8 mouse cellular contexts compared by ENCODE assay signal in the genomic region with DNA sequence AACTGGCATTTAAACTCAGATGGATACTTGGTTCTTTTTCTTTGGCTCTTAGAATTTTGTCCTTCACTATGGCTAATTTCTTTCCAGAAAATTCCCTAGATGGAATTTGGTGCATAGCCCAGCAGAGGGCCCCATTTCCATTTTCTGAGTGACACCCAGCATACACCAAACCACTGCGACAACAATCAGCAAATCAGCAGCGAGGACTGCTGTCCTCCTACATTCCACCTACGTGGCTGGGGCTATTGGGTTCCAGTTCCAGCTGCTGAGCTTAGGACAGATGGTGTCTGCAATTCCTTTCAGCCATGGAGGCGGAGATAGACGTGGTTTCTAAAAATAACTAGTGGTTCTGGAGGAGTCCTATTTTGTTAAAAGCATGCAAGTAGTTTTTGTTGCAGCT. TPM values are rescaled to one million over a fixed set of nuclear protein-coding genes. Genes with fewer than 3 reads are reported as not detected.
DNase-seq lines count a peak whose midpoint lies in the region; ATAC-seq and TF ChIP-seq lines count a peak whose summit lies in the region.

No protein-coding gene starts in this region.

- TF ChIP-seq CTCF in liver, embryonic 14.5 days (IDR thresholded peaks at IDR 0.05; ENCODE audit: low read depth): peak; percentile 29; the same call in 1 of the 2 replicates

- H3K9me3 ChIP-seq in heart, embryonic 10.5 days: no peaks in the 10 kb centered on the region
- no peaks in the 10 kb centered on the region for H3K9me3 ChIP-seq in kidney, embryonic 15.5 days (replicated peaks)
- no peaks in the 10 kb centered on the region for H3K9me3 ChIP-seq in liver, embryonic 14.5 days (ENCODE audit: control insufficient read depth, low read length)

- H3K27ac ChIP-seq in heart, embryonic 10.5 days: no peak overlapping the region
- H3K27ac ChIP-seq in kidney, embryonic 15.5 days: no peak overlapping the region
- no peak overlapping the region for H3K27ac ChIP-seq in liver, embryonic 14.5 days

- DNase-seq in 3T3-L1 (ENCODE audit: low read depth, low spot score): peak; percentile 93
- peak; percentile 76 for DNase-seq in NIH3T3 (ENCODE audit: low read depth)
- peak; percentile 53 for DNase-seq in embryo, embryonic 11 days
- peak; percentile 81 for DNase-seq in heart, embryonic 10.5 days (ENCODE audit: low spot score)
- no peak for DNase-seq in liver, embryonic 14.5 days (ENCODE audit: low read depth in 3 of 3, low spot score in 3 of 3)
- peak; percentile 74 to 79 for DNase-seq in right cerebral cortex, postnatal 36 days (ENCODE audit: low spot score in 2 of 2)

- no peak overlapping the region for H3K4me2 ChIP-seq in kidney, embryonic 15.5 days
- no peak overlapping the region for H3K4me2 ChIP-seq in liver, embryonic 14.5 days (ENCODE audit: low read depth)

- H3K27me3 ChIP-seq in heart, embryonic 10.5 days (ENCODE audit: insufficient read depth, poor library complexity, severe bottlenecking): no peaks in the 10 kb centered on the region
- H3K27me3 ChIP-seq in kidney, embryonic 15.5 days: no peaks in the 10 kb centered on the region
- no peaks in the 10 kb centered on the region for H3K27me3 ChIP-seq in liver, embryonic 14.5 days (ENCODE audit: control insufficient read depth, insufficient read depth, low read length)

- H3K4me3 ChIP-seq in heart, embryonic 10.5 days: no peak overlapping the region
- H3K4me3 ChIP-seq in kidney, embryonic 15.5 days (replicated peaks): no peak overlapping the region
- H3K4me3 ChIP-seq in liver, embryonic 14.5 days (ENCODE audit: insufficient read depth in 1 of 2, low read depth in 2 of 2, low read length in 2 of 2): no peak overlapping the region

- H3K36me3 ChIP-seq in heart, embryonic 10.5 days: no peaks in the 10 kb centered on the region
- no peaks in the 10 kb centered on the region for H3K36me3 ChIP-seq in kidney, embryonic 15.5 days
- no peaks in the 10 kb centered on the region for H3K36me3 ChIP-seq in liver, embryonic 14.5 days (replicated peaks; ENCODE audit: control insufficient read depth, insufficient read depth, low read depth)

- no peak for TF ChIP-seq EP300 in liver, embryonic 14.5 days (IDR thresholded peaks at IDR 0.05; ENCODE audit: low read depth)

- no peak overlapping the region for H3K9ac ChIP-seq in kidney, embryonic 15.5 days
- H3K9ac ChIP-seq in liver, embryonic 14.5 days (replicated peaks): no peak overlapping the region

- ATAC-seq in kidney, embryonic 15.5 days (replicated peaks; ENCODE audit: low FRiP score): peak; percentile 95
- no peak for ATAC-seq in liver, embryonic 14.5 days (ENCODE audit: insufficient read depth)
- ATAC-seq in erythroblast, adult 5-6 weeks (replicated peaks; ENCODE audit: low FRiP score, poor library complexity, severe bottlenecking): no peak

- no peaks in the 10 kb centered on the region for H3K4me1 ChIP-seq in heart, embryonic 10.5 days
- H3K4me1 ChIP-seq in kidney, embryonic 15.5 days: no peaks in the 10 kb centered on the region
- H3K4me1 ChIP-seq in liver, embryonic 14.5 days (replicated peaks; ENCODE audit: control insufficient read depth in 2 of 2, insufficient read depth in 2 of 2, low read length in 1 of 2): no peaks in the 10 kb centered on the region

- WGBS in heart, embryonic 10.5 days: 23% methylated on average over 5 of the region's 5 CpGs
- WGBS in kidney, embryonic 15.5 days: 23% methylated on average over 5 of the region's 5 CpGs
- 18% methylated on average over 5 of the region's 5 CpGs for WGBS in liver, embryonic 14.5 days (ENCODE audit: insufficient replicate concordance)

RNA-seq across cellular contexts. Expression of a gene that starts 31.3 kb away (rescaled TPM):
- 117 and 128 TPM in 2 replicates for polyA plus RNA-seq in heart, embryonic 10.5 days (2016; fragmentation: Nextera tagmentation; extraction: Ambion mirVana)
- 115 and 129 TPM in 2 replicates for polyA plus RNA-seq in kidney, embryonic 15.5 days (2015; fragmentation: Nextera tagmentation; extraction: Ambion mirVana)
- polyA plus RNA-seq in liver, embryonic 14.5 days (2012; rRNA removed): 38.3 and 43.3 TPM in 2 replicates
- 33.3 and 35.1 TPM in 2 replicates for polyA plus RNA-seq in liver, embryonic 14.5 days (2014; fragmentation: Nextera tagmentation; extraction: Ambion mirVana)
- 18.4 and 23.8 TPM in 2 replicates for total RNA-seq in erythroblast, adult 5-6 weeks (2015; ENCODE audit: low replicate concordance)
- total RNA-seq in erythroblast, adult 5-6 weeks (2017; ENCODE audit: low replicate concordance): 9.5 and 9.9 TPM in 2 replicates

RNA-seq across cellular contexts. Expression of a gene that starts 41.0 kb away (rescaled TPM):
- polyA plus RNA-seq in heart, embryonic 10.5 days (2016; fragmentation: Nextera tagmentation; extraction: Ambion mirVana): 24.2 and 29.2 TPM in 2 replicates
- 23.1 and 28.0 TPM in 2 replicates for polyA plus RNA-seq in kidney, embryonic 15.5 days (2015; fragmentation: Nextera tagmentation; extraction: Ambion mirVana)
- 1.6 and 1.7 TPM in 2 replicates for polyA plus RNA-seq in liver, embryonic 14.5 days (2012; rRNA removed)
- polyA plus RNA-seq in liver, embryonic 14.5 days (2014; fragmentation: Nextera tagmentation; extraction: Ambion mirVana): 2.0 and 2.8 TPM in 2 replicates
- total RNA-seq in erythroblast, adult 5-6 weeks (2015; ENCODE audit: low replicate concordance): not detected in 2 replicates
- total RNA-seq in erythroblast, adult 5-6 weeks (2017; ENCODE audit: low replicate concordance): not detected in 2 replicates

Comparison
In these comparisons a context has a peak if more than half of its experiments do, and no peak if none do; other contexts are left out.
1. DNase-seq: peak in 3T3-L1 (single experiment), NIH3T3 (single experiment), embryo, embryonic 11 days (single experiment), heart, embryonic 10.5 days (single experiment) and right cerebral cortex, postnatal 36 days (2 of 2); none in liver, embryonic 14.5 days (0 of 3).